Mouse (Mus musculus) cerebellum, postnatal 4 days (tissue): ENCODE measurements around the gene Saa4.
"Not testable (repeated sequence)": the region's sequence is repeated elsewhere in the genome, so short reads cannot be mapped to it uniquely, and the experiment has no call there.

Experiments
- DNase-seq, 2 experiments: peaks; one replicate each; pipeline ENCODE4 v3.0.0; 2022; ENCODE audit warnings: low spot score in 2 of 2, mixed read lengths in 1 of 2

Gene Saa4

GRCm38 (mm10) chr7:46732458-46732857 is at the start of gene Saa4:
TSS of gene Saa4 (minus strand) at chr7:46732603.
- no peak for DNase-seq

GRCm38 (mm10) chr7:46770706-46771105 is 38.3 kb upstream of the Saa4 start:
- DNase-seq = peak in 1 of 2 experiments; percentile 57

DNA sequence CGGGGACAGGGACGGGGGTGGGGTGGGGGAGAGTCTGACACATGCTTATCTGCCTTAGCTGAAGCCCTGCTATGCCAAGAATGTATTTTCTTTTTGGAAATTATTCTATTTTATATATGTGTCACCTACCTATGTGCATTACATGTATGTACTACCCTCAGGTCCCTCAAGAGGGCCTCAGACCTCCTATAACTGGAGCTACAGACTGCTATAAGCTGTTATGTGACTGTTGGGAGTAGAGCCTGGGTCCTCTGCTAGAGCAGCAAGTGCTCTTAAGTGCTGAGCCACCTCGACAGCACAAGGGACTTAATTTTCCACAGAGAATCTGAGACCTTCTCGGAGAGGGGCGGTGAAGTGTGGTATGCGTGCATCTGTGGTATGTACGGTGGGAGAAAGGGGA is 36.0 kb upstream of the Saa4 start:
- no peak for DNase-seq

- DNase-seq = no peak
Measured at GRCm38 (mm10) chr7:46767371-46767770, 35.0 kb upstream of the Saa4 start.

GRCm38 (mm10) chr7:46764672-46765071 is 32.3 kb upstream of the Saa4 start:
- DNase-seq = no peak

GRCm38 (mm10) chr7:46762601-46763000 is 30.2 kb upstream of the Saa4 start:
- no peak for DNase-seq

- no peak for DNase-seq
Measured at GRCm38 (mm10) chr7:46761049-46761795, 28.8 kb upstream of the Saa4 start.

DNA sequence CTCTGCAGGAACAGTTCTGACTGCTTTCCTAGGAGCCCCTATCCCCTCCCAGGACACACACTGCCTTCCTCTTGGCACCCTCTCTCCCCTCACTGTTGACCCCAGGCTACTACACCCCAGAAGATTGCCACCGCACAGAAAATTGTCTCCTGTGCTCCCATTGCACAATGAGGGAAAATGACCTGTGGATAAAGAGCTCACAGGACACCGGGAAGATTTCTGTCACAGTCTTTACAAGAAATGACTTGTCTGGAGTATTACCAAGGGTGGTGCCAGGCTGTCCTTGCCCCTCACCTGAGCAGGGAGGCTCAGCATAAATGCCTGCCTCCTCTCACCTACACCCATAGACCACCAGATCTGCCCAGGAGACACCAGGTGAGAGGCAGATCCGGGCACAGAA is 19.1 kb upstream of the Saa4 start, which contains the start of gene Saa2:
Saa2 (plus strand) TSS at position 301 of the 400 bp plus-strand sequence.
- DNase-seq = no peak

GRCm38 (mm10) chr7:46748459-46748858 is 16.1 kb upstream of the Saa4 start:
- DNase-seq = no peak

- DNase-seq = no peak
Measured at GRCm38 (mm10) chr7:46746381-46746780, 14.0 kb upstream of the Saa4 start.

DNA sequence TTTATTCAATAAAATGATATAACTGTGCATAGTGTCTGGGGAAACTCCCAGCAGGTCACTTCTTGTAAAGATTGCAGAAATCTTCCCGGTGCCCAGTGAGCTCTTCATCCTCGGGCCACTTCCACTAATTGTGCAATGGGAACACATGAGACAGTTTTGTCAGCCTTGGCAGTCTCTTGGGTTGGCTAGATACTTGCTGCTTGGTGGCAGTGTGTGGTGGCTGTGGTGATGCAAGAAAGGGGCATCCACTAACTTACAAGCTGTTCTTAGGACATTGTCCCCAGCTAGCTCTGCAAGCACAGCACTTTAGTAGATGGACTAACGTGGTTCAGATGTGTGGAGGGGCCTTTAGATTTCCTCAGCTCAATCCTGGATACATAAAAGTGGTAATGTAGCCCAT is 13.4 kb upstream of the Saa4 start:
- DNase-seq = no peak

GRCm38 (mm10) chr7:46742880-46743279 is 10.5 kb upstream of the Saa4 start, which contains the start of gene Saa1:
TSS of gene Saa1 (minus strand) at chr7:46742980.
- DNase-seq = not testable (repeated sequence)

DNA sequence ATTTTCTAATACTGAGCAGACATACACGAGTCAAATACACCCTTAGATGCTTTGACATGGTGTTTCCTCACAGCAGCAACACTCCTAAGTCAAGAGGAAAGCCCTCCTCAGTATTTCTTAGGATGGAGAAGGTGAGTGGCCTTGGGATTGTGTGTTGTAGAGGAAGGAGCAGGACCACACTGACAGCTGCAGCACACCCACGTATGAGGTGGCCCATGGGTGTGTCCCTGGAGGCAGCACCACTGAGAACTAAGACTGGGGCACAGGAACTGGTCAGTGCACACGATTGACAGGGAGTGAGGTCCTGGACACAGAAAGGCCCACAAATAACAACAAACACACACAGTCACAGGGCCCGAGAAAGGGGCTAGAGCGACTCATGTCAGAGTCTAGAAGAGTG is 7.6 kb upstream of the Saa4 start:
- DNase-seq = not testable (repeated sequence)

DNA sequence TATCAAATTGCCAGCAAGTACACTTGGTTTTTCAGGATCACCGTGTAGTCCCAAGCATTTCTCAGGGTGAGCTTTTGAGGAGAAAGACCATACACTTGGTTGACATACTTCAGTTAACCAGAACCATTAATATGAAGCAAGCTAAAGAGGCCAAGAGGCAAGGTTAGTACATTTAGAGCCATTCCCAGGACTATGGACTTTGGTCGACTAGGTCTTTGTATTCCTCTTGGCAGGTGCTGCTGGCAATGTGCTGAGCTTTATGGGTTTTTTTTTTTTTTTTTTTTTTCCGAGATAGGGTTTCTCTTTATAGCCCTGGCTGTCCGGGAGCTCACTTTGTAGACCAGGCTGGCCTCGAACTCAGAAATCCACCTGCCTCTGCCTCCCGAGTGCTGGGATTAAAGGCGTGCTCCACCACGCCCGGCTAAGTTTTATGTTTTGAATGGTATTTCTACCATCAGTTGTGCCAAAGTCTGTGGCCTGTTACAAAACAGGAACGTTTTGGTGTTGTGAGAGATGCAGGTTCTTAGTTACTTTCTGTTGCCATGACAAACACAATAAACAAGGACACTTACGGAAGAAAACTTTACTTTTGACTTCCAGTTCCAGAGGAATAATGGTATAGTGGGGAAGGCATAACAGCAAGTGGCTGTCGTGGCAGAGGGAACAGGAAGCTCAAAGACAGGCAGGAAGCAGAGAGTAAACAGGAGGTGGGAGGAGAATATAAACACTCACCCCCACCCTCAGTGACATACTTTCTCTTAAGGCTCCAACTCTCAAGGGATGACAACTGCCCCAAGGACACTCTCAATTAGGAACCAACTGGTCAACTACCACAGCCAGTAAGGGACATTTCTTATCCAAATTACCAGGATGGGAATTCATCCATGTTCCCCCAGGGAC is 6.4 kb upstream of the Saa4 start:
- DNase-seq = no peak

DNA sequence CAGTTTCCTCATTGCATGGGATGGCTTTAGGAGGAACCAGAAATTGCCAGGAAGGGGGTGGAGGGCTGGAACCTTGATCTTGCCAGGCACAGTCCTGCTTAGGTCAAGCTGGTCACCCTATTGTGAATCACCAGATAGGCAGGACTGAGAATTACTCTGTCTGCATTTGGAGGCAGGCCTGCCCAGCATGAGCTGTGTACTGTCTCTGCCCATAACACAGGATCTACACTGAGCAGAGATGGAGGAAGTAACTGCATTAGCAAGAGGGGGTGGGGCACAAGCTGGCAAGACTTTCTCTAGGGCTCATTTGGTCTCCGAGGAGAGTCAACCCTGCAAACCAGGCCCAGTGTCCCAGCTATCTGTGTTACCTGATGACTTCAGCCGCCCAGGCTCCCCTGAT is 2.6 kb upstream of the Saa4 start:
- DNase-seq = no peak

- no peak for DNase-seq
Measured at GRCm38 (mm10) chr7:46727584-46727983, 4.8 kb downstream of the Saa4 start.

DNA sequence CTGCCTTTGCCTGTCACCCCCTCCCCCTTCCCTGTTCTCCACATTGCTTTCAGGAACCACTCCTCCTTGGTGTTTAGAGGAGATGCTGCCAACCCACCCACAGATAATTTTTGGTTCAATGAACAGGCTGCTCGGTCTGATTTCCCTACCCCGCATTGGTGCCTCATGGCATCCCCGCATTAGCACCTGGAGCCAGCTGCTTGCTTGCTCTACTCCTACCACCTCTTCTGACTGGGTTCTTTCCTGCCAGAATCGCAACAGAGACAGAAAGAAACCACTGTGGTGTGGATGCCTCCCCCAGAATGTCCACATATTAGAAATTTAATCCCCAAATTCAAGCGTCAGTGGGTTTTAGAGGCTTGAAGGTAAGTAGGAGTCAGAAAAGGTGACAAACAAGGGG is 8.0 kb downstream of the Saa4 start:
- DNase-seq = no peak

DNA sequence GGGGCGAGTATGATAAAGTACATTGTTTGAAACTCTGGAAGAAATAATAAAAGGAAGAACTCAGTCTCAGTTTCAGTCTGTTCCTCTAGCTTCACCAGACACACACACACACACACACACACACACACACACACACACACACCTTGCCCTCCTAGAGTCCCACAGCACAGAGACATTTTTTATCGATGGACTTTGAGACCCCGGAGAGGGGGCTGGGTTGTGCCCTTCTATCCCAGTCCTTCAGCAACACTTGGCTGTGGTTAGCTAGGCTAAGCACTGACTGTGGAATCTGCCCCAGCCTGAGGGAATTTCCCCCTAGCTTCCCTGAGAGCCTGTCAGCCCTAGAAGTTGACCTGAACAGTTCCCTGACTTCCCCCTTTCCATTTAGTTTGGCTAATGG is 8.6 kb downstream of the Saa4 start:
- no peak for DNase-seq

DNA sequence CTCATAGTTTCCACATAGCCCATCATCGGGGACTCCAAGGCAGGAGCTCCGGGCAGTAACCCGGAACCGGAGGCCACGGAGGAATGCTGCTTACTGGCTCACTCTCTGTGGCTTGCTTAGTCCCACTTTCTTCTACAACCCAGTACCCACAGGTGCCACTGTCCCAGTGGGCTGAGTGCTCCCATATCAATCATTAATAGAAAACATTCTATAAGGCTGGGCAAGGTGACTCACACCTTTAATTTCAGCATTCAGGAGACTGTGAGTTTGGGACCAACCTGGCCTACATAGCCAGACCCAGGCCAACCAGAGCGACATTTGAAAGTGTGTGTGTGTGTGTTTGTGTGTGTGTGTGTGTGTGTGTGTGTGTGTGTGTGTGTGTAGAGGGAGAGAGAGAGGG is 9.0 kb downstream of the Saa4 start:
- no peak for DNase-seq

DNA sequence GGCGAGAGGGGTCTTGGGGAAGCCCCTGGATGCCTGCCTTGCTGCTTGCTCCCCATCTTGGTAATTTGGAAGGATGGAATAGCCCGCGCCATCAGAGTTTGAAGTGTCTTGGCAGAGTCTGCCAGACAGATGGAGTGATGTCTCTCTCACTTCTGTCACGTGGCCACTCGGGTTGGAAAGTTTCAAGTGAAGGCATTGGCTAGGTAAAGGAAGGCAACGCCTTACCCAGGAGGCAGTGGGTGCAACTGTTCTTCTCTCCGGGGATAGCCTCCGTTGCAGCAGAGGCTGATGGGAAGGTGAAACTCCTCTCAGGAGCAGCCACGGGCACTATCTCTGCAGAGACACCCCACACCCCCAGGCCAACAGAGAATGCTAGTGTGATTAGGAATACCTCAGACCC is 11.9 kb downstream of the Saa4 start:
- DNase-seq = no peak

GRCm38 (mm10) chr7:46719526-46719925 is 12.9 kb downstream of the Saa4 start:
- no peak for DNase-seq

DNA sequence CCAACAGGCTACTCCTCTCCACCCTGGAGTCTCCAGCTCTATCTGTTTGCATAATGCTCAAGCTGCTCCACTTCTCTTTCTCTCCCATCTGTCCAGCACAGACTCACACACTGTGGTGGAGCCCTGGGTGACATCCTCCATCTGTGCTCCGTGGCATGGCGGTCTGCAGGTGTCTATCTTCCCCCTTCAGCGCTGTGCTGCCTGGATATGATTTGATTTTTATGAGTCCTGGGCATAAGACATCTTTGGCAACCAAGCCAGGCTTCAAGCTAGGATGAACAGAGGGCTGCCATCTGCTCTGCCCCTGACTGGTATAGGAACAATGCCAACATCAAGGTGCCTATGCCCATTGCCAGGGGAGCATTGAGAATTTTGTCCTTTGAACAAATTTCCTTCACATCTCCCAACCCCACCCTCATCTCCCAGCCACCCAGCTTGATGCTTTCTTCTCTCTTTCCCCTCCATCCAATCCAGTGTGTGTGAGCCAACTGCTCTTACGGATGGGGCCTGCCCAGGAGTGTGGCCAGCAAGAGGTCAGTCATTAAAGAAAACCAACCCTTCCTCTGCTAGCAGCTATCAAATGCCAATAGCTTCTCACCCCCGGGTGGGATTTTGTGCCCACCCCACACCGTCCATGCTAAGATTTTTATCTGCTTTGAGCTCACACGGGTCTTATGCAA is 13.7 kb downstream of the Saa4 start:
- peak in 1 of 2 experiments; percentile 37 for DNase-seq
